In the genomic region with DNA sequence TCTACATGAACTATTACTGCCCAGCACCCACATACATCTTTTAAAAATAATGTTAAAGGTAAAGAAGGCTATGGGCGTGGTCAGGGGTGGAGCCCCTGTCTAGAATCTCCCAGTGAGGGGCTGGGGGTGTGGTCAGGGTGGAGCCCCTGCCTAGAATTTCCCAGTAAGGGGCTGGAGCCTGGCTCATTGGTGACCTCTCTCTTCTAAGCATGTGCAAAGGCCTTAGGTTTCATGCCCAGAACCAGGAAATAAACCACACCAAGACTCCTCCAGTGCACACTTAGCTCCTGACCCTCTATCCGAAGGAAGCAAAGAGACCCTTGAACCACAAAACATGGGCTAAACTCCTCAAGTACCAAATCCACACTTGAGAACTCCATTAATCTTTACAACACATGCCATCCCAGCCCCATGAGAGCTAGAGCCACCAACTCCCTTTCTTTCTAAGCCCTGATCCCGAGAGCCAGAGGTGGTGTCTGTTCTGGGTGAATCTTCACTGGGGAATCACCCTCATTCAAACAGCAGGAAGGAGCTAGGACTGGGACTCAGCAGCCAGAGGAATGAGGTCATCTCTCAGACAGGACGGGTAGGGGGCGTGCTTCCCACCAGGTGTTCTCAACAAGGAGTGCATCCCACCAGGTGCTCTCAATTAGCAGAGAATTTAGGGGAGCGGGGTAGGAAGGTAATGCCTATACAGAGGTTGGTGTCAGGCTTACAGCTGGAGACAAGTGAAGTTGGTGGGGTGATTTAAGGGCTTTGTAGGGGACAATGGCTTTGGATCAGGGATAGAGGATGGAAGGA, we compare ENCODE assay signal across 8 mouse cellular contexts. TPM values are rescaled to one million over a fixed set of nuclear protein-coding genes. Genes with fewer than 3 reads are reported as not detected.
DNase-seq lines count a peak whose midpoint lies in the region; ATAC-seq lines count a peak whose summit lies in the region.

No protein-coding gene starts in this region.

- no peak for DNase-seq in heart, postnatal 25 days (ENCODE audit: low spot score)
- peak; percentile 66 for DNase-seq in ES-CJ7 (ENCODE audit: low read depth, low spot score)
- DNase-seq in left cerebral cortex, postnatal 36 days (ENCODE audit: low spot score in 2 of 2): no peak
- DNase-seq in lung, adult 18-20 months: no peak
- no peak for DNase-seq in lung, postnatal 36 days

- intact Hi-C loops in heart, postnatal 25 days (cut with DNase I): no loop called here
- intact Hi-C loops in left cerebral cortex, postnatal 36 days (cut with DNase I): no loop called here

- 39% methylated on average over 6 of the region's 6 CpGs for WGBS in heart, embryonic 14.5 days
- 45% methylated on average over 6 of the region's 6 CpGs for WGBS in forebrain, embryonic 13.5 days
- 34% methylated on average over 6 of the region's 6 CpGs for WGBS in liver, embryonic 16.5 days (ENCODE audit: insufficient replicate concordance)

- no peaks in the 10 kb centered on the region for H3K9me3 ChIP-seq in heart, embryonic 14.5 days (ENCODE audit: control insufficient read depth, low read length)
- no peaks in the 10 kb centered on the region for H3K9me3 ChIP-seq in forebrain, embryonic 13.5 days (replicated peaks)
- H3K9me3 ChIP-seq in liver, embryonic 16.5 days (replicated peaks; ENCODE audit: control insufficient read depth, low read length): no peaks in the 10 kb centered on the region

- H3K4me3 ChIP-seq in heart, embryonic 14.5 days (ENCODE audit: control insufficient read depth in 1 of 2, insufficient read depth in 1 of 2, low read depth in 1 of 2, low read length in 2 of 2): peak overlapping the region; percentile 71 to 87
- peak overlapping the region; percentile 83 for H3K4me3 ChIP-seq in forebrain, embryonic 13.5 days
- peak overlapping the region; percentile 85 for H3K4me3 ChIP-seq in liver, embryonic 16.5 days (ENCODE audit: low read depth, low read length)

- peaks cover 42% of the 10 kb centered on the region for H3K36me3 ChIP-seq in heart, embryonic 14.5 days (ENCODE audit: control insufficient read depth, insufficient read depth, low read length)
- H3K36me3 ChIP-seq in forebrain, embryonic 13.5 days (ENCODE audit: poor library complexity, severe bottlenecking): peaks cover 39% of the 10 kb centered on the region
- H3K36me3 ChIP-seq in liver, embryonic 16.5 days (ENCODE audit: control insufficient read depth, insufficient read depth): peaks cover 43% of the 10 kb centered on the region

- peak overlapping the region in 1 of 2 experiments; percentile 41; a peak in 2 of 4 replicates for H3K27ac ChIP-seq in heart, embryonic 14.5 days (replicated peaks in 1 of 2; ENCODE audit: control insufficient read depth in 1 of 2, insufficient read depth in 1 of 2, low read depth in 2 of 2, low read length in 2 of 2)
- peak overlapping the region; percentile 73; the same call in 1 of the 2 replicates for H3K27ac ChIP-seq in forebrain, embryonic 13.5 days
- H3K27ac ChIP-seq in liver, embryonic 16.5 days (ENCODE audit: low read length): peak overlapping the region; percentile 88

- peak overlapping the region; percentile 95 for H3K9ac ChIP-seq in heart, embryonic 14.5 days (ENCODE audit: low read length)
- peak overlapping the region; percentile 94 for H3K9ac ChIP-seq in forebrain, embryonic 13.5 days
- peak overlapping the region; percentile 98 for H3K9ac ChIP-seq in liver, embryonic 16.5 days (ENCODE audit: low read depth, low read length)

- peaks cover 13 to 21% of the 10 kb centered on the region in 2 experiments for H3K4me1 ChIP-seq in heart, embryonic 14.5 days (ENCODE audit: control insufficient read depth in 2 of 2, insufficient read depth in 2 of 2, low read length in 2 of 2)
- peaks cover 32% of the 10 kb centered on the region for H3K4me1 ChIP-seq in forebrain, embryonic 13.5 days
- H3K4me1 ChIP-seq in liver, embryonic 16.5 days (ENCODE audit: control insufficient read depth, low read depth, low read length): peaks cover 60% of the 10 kb centered on the region

- H3K27me3 ChIP-seq in heart, embryonic 14.5 days (ENCODE audit: control insufficient read depth, insufficient read depth, low read length): no peaks in the 10 kb centered on the region
- H3K27me3 ChIP-seq in forebrain, embryonic 13.5 days: no peaks in the 10 kb centered on the region
- H3K27me3 ChIP-seq in liver, embryonic 16.5 days (ENCODE audit: control insufficient read depth, insufficient read depth, low read depth, low read length): no peaks in the 10 kb centered on the region

- H3K4me2 ChIP-seq in heart, embryonic 14.5 days (ENCODE audit: low read length): peak overlapping the region; percentile 77
- peak overlapping the region; percentile 92 for H3K4me2 ChIP-seq in forebrain, embryonic 13.5 days
- peak overlapping the region; percentile 71 for H3K4me2 ChIP-seq in liver, embryonic 16.5 days (ENCODE audit: low read depth, low read length)

- no peak for ATAC-seq in heart, embryonic 14.5 days (ENCODE audit: insufficient number of reproducible peaks, insufficient read depth, low FRiP score, low read depth)
- ATAC-seq in forebrain, embryonic 13.5 days: no peak
- peak; percentile 12 for ATAC-seq in liver, embryonic 16.5 days (ENCODE audit: low read depth)

RNA-seq across cellular contexts. Expression of a gene that starts 1.6 kb away (rescaled TPM):
- polyA plus RNA-seq in heart, embryonic 14.5 days (2014; fragmentation: Nextera tagmentation; extraction: Ambion mirVana): 64.6 and 67.0 TPM in 2 replicates
- total RNA-seq in heart, postnatal 25 days (2021): 10 to 100 TPM; 27.7 to 32.3 TPM
- polyA plus RNA-seq in forebrain, embryonic 13.5 days (2015; fragmentation: Nextera tagmentation; extraction: Ambion mirVana): 117 and 128 TPM in 2 replicates
- polyA plus RNA-seq in liver, embryonic 16.5 days (2015; fragmentation: Nextera tagmentation; extraction: Ambion mirVana): 128 and 138 TPM in 2 replicates
- 10 to 100 TPM; 67.8 to 72.2 TPM for total RNA-seq in left cerebral cortex, postnatal 36 days (2021)

RNA-seq across cellular contexts. Expression of a gene that starts 7.5 kb away (rescaled TPM):
- polyA plus RNA-seq in heart, embryonic 14.5 days (2014; fragmentation: Nextera tagmentation; extraction: Ambion mirVana): 52.6 and 53.5 TPM in 2 replicates
- total RNA-seq in heart, postnatal 25 days (2021): 10 to 100 TPM; 52.0 to 56.2 TPM
- polyA plus RNA-seq in forebrain, embryonic 13.5 days (2015; fragmentation: Nextera tagmentation; extraction: Ambion mirVana): 76.7 and 87.3 TPM in 2 replicates
- polyA plus RNA-seq in liver, embryonic 16.5 days (2015; fragmentation: Nextera tagmentation; extraction: Ambion mirVana): 46.3 and 48.3 TPM in 2 replicates
- 100 to 1,000 TPM in 1 of 2 experiments, 10 to 100 TPM in 1; 80.0 to 103 TPM for total RNA-seq in left cerebral cortex, postnatal 36 days (2021)

RNA-seq across cellular contexts. Expression of a gene that starts 7.5 kb away (rescaled TPM):
- polyA plus RNA-seq in heart, embryonic 14.5 days (2014; fragmentation: Nextera tagmentation; extraction: Ambion mirVana): 1.7 and 2.0 TPM in 2 replicates
- total RNA-seq in heart, postnatal 25 days (2021): under 1 TPM; 0.61 to 0.78 TPM
- polyA plus RNA-seq in forebrain, embryonic 13.5 days (2015; fragmentation: Nextera tagmentation; extraction: Ambion mirVana): 4.2 and 5.8 TPM in 2 replicates
- polyA plus RNA-seq in liver, embryonic 16.5 days (2015; fragmentation: Nextera tagmentation; extraction: Ambion mirVana): 0.54 and 0.55 TPM in 2 replicates
- total RNA-seq in left cerebral cortex, postnatal 36 days (2021): 1 to 10 TPM; 2.5 to 4.3 TPM

RNA-seq across cellular contexts. Expression of a gene that starts 11.1 kb away (rescaled TPM):
- polyA plus RNA-seq in heart, embryonic 14.5 days (2014; fragmentation: Nextera tagmentation; extraction: Ambion mirVana): 0.28 and 0.38 TPM in 2 replicates
- 1 to 10 TPM in 1 of 2 experiments, under 1 TPM in 1; 0.78 to 1.2 TPM for total RNA-seq in heart, postnatal 25 days (2021)
- polyA plus RNA-seq in forebrain, embryonic 13.5 days (2015; fragmentation: Nextera tagmentation; extraction: Ambion mirVana): 0.44 and 0.45 TPM in 2 replicates
- polyA plus RNA-seq in liver, embryonic 16.5 days (2015; fragmentation: Nextera tagmentation; extraction: Ambion mirVana): 1.9 and 2.5 TPM in 2 replicates
- total RNA-seq in left cerebral cortex, postnatal 36 days (2021): 1 to 10 TPM in 1 of 2 experiments, under 1 TPM in 1; 0.49 to 2.2 TPM

RNA-seq across cellular contexts. Expression of a gene that starts 12.0 kb away (rescaled TPM):
- polyA plus RNA-seq in heart, embryonic 14.5 days (2014; fragmentation: Nextera tagmentation; extraction: Ambion mirVana): 1.0 TPM in 2 replicates
- under 1 TPM in 1 of 2 experiments, not detected in 1; 0.70 TPM for total RNA-seq in heart, postnatal 25 days (2021)
- 2.1 and 2.3 TPM in 2 replicates for polyA plus RNA-seq in forebrain, embryonic 13.5 days (2015; fragmentation: Nextera tagmentation; extraction: Ambion mirVana)
- 0.44 and 0.48 TPM in 2 replicates for polyA plus RNA-seq in liver, embryonic 16.5 days (2015; fragmentation: Nextera tagmentation; extraction: Ambion mirVana)
- 1 to 10 TPM; 1.9 to 4.9 TPM for total RNA-seq in left cerebral cortex, postnatal 36 days (2021)
